Mouse (Mus musculus): Measurements from ENCODE around the gene Mical3.

The Mical3 gene

DNA sequence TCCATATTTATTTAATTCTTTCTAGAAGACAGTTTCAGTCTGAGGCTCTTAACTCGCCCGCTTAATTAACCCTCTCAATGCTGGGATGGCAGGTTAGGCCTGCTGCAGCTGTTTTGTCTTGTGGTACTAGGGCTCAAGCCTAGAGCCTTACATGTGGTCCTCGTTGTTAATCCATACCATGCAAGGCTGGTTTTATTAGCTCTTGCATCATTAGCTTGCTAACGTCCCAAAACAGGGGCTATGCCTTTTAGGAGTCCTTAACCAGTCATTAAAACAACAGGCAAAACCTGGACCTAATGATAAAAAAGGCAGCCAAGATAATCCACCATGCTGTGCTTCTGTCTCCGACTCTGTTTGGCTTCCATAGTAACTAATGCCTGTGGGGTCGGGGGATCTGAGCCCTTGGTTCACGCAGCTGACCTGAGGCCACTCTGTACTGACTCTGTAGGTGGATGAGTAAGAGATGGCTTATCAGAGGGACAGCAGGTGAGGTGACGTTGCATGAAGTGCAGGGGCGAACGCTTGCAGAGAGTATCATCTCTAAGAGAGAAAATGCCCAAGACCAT lies 104.7 kb downstream of the Mical3 start:
- in situ Hi-C loops (cut with MboI, MseI): no loop called here

DNA sequence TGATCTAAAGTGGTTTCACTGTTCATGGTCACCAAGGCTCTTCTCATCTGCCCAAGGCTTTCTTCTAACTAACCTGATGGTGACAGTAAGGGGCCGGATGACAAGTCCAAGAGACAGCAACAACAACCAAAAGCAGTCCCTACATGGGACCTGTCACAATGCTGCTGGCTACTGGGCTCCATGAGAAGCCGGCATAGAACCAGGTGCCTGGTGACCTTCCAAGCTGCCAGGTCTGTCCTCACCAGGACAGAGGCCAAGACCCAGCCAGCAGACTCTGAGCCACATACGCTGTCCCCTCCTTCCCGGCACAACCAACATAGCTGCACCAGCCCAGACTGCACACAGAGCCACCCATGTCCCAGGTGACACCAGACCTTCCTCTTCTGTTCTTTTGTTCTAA lies 112.7 kb downstream of the Mical3 start:
- in situ Hi-C loops (cut with MboI, MseI): no loop called here

DNA sequence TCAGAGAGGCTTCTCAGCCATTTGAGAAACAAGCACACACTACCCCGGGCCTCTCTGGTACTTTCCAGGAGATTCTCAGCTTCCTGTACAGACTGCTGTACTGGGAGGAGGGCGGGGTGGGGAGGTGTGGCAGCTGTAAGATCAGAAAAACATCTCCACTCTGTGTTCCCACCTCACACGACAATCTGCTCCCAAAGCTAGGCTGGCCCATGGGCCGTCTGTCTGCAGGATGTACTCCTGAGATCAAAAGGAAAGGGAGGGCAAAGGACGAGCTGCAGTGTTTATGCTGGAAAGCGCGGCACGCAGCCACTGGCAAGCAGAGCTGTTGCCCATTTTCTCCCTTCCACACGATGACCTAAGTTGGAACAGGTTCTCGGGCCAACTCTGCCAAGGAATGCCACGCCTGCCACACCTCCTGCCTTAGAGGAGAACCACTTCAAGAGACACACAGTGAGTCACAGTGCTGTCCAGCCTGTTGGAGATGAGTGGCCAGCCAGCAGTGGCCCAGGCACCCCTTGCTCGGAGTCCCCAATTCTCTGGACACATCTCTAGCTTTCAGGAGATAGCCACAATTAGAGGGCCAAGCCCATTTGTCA lies 113.3 kb downstream of the Mical3 start:
- in situ Hi-C loops (cut with MboI, MseI): no loop called here

- in situ Hi-C loops (cut with MboI, MseI): no loop called here
Observed at GRCm38 (mm10) chr6:121016097-121016496, 114.7 kb downstream of the Mical3 start.

GRCm38 (mm10) chr6:121014339-121014738 lies 116.5 kb downstream of the Mical3 start:
- in situ Hi-C loops (cut with MboI, MseI): loop anchor here in 1 of 2 experiments (5.0 kb wide), 1 partner anchor 108 kb away; no protein-coding TSS in a partner anchor

- in situ Hi-C loops (cut with MboI, MseI): loop anchor here in 1 of 2 experiments (5.0 kb wide), 1 partner anchor 109 kb away; no protein-coding TSS in a partner anchor
Observed at GRCm38 (mm10) chr6:121013750-121014149, 117.0 kb downstream of the Mical3 start.

GRCm38 (mm10) chr6:121011709-121012108 lies 119.1 kb downstream of the Mical3 start:
- in situ Hi-C loops (cut with MboI, MseI): loop anchor here in 1 of 2 experiments (5.0 kb wide), 1 partner anchor 111 kb away; no protein-coding TSS in a partner anchor

DNA sequence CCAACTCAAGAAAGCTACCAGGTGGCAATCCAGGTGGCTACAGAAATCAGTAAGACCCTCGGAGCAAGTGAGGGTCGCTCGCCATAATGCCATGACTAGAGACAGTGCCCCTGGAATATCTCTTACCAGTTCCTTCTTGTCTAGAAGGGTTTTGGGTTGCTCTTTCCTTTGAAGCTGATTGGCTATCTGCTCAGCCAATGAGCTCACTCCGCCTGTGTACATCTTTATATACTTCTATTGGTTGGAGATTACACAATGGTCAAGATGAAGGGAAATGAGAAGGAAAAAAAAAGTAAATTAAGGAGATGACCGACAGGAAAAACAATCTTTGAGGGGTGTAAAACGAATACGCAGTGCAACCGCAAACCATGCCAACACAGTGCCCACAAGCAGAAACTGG lies 121.1 kb downstream of the Mical3 start:
- in situ Hi-C loops (cut with MboI, MseI): loop anchor here in 1 of 2 experiments (5.0 kb wide), 1 partner anchor 113 kb away; no protein-coding TSS in a partner anchor

- in situ Hi-C loops (cut with MboI, MseI): no loop called here
Observed at GRCm38 (mm10) chr6:121004959-121005358, 125.8 kb downstream of the Mical3 start.

GRCm38 (mm10) chr6:121002952-121003351 lies 127.8 kb downstream of the Mical3 start:
- in situ Hi-C loops (cut with MboI, MseI): no loop called here

- in situ Hi-C loops (cut with MboI, MseI): loop anchor here in 1 of 2 experiments (10.0 kb wide), 1 partner anchor 335 kb away; no protein-coding TSS in a partner anchor
Observed at GRCm38 (mm10) chr6:120999860-121000526, 130.8 kb downstream of the Mical3 start.

- in situ Hi-C loops (cut with MboI, MseI): loop anchor here in 1 of 2 experiments (10.0 kb wide), 1 partner anchor 336 kb away; no protein-coding TSS in a partner anchor
Observed at GRCm38 (mm10) chr6:120999087-120999486, 131.7 kb downstream of the Mical3 start.

- in situ Hi-C loops (cut with MboI, MseI): loop anchor here in 1 of 2 experiments (10.0 kb wide), 1 partner anchor 338 kb away; no protein-coding TSS in a partner anchor
Observed at GRCm38 (mm10) chr6:120996607-120997006, 134.2 kb downstream of the Mical3 start.

- in situ Hi-C loops (cut with MboI, MseI): loop anchor here in 1 of 2 experiments (10.0 kb wide), 1 partner anchor 339 kb away; no protein-coding TSS in a partner anchor
Observed at GRCm38 (mm10) chr6:120995541-120995940, 135.3 kb downstream of the Mical3 start.

DNA sequence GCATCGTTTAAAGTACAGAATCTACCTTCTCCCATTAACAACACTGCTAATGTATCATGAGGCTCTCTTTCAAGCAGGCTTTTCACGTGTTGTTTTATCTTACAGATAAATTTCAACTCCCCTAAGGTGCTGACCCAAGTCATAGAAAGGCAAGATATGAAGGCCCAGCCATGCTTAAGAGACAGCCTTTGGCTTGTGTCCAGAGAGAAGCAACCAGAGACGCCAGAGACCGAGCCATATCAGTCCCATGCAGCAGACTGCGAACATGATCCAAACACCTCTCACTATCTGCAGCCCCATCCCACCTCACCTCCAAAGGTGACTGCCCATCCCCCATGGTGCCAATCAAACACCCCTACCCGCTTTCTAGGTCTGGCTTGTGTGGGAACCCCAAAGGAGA lies 138.9 kb downstream of the Mical3 start:
- in situ Hi-C loops (cut with MboI, MseI): loop anchor here in 1 of 2 experiments (10.0 kb wide), 1 partner anchor 343 kb away; no protein-coding TSS in a partner anchor

GRCm38 (mm10) chr6:120987571-120988084 lies 143.2 kb downstream of the Mical3 start:
- in situ Hi-C loops (cut with MboI, MseI): loop anchor here in 1 of 2 experiments (10.0 kb wide), 1 partner anchor 1337 kb away; no protein-coding TSS in a partner anchor

GRCm38 (mm10) chr6:120987164-120987563 lies 143.6 kb downstream of the Mical3 start:
- in situ Hi-C loops (cut with MboI, MseI): loop anchor here in 1 of 2 experiments (10.0 kb wide), 1 partner anchor 1338 kb away; no protein-coding TSS in a partner anchor

DNA sequence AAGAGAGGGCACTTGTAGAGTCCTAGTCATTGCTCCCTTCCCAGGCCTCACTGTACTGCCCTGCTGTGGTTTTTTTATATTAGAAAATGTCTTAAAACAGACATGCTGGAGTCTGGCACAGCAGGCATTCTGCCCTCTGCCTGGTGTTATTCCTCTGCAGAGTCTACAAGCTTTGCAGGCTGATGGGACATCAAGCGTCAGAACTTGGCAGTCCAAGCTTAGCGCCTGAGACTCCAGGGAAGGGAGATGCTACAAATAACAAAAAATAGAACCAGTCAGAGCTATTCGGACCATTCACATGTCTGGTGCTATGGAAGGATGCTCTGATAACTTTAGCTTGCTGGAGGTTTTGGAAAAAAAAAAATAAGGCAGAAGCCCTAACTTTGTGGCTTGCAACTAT lies 144.6 kb downstream of the Mical3 start:
- in situ Hi-C loops (cut with MboI, MseI): loop anchor here in 1 of 2 experiments (10.0 kb wide), 1 partner anchor 1339 kb away; no protein-coding TSS in a partner anchor

DNA sequence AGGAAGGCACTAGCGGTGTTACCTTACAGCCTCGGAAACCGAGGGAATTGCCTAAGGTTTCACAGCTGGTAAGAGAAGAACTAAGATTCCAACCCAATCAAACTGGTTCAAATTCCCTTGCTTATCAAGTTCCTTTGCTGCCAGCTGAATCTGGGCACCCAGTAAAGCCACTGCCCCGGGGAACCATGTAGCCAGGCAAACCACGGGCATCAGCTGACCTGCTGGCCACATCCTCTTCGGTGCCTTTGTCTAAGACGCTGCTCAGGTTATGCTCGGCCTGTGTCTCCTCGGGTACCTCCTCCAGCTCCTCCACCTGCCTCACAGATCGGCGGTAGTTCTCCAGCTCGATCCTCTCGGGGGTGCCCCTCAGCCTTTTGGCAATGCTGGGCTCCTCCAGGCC lies 148.5 kb downstream of the Mical3 start:
- in situ Hi-C loops (cut with MboI, MseI): loop anchor here in 1 of 2 experiments (10.0 kb wide), 1 partner anchor 1342 kb away; no protein-coding TSS in a partner anchor

DNA sequence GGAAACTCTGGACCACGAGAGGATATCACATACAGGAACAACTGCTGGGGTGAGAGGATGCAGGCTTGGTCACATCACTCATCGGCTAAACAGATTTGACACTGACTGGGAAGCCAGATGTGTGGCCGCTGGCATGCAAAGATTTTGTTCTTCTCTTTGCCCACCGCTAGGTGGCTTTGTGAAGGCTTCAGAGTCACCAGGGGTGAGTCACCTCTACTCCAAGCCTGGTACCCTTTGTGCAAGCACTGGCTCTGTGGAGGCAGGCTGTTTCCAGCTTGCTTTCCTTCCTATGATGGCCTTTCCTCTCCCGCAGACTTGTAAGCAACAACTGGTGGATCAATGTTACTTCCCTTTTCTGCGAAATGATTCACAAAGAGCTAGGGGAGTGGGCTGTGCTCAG lies 149.3 kb downstream of the Mical3 start:
- in situ Hi-C loops (cut with MboI, MseI): loop anchor here in 1 of 2 experiments (10.0 kb wide), 1 partner anchor 1343 kb away; no protein-coding TSS in a partner anchor

GRCm38 (mm10) chr6:120978019-120978621 lies 152.7 kb downstream of the Mical3 start:
- in situ Hi-C loops (cut with MboI, MseI): loop anchor here in 1 of 2 experiments (10.0 kb wide), 1 partner anchor 397 kb away; no protein-coding TSS in a partner anchor
